Mouse (Mus musculus): ENCODE data around the gene Trpv4. TPM values are rescaled to one million over a fixed set of nuclear protein-coding genes. Genes with fewer than 3 reads are reported as not detected.

The Trpv4 gene
- polyA plus RNA-seq, 1 experiment from 2014 or later, result 0.75 TPM

- H3K4me3 ChIP-seq (replicated peaks; ENCODE audit: low read length), result no peak overlapping the region
- H3K27ac ChIP-seq (ENCODE audit: low read length), result no peak overlapping the region
- no peak for ATAC-seq
- no peak overlapping the region for H3K9ac ChIP-seq (replicated peaks; ENCODE audit: low read depth, low read length)
- H3K4me2 ChIP-seq (ENCODE audit: low read length), result no peak overlapping the region
- 32% methylated on average over 2 of the region's 2 CpGs for WGBS
- H3K9me3 ChIP-seq (ENCODE audit: control insufficient read depth, low read length), result no peaks in the 10 kb centered on the region
- no peaks in the 10 kb centered on the region for H3K36me3 ChIP-seq (ENCODE audit: control insufficient read depth, insufficient read depth)
- H3K4me1 ChIP-seq (replicated peaks; ENCODE audit: control insufficient read depth, insufficient read depth, low read length), result peaks cover 78% of the 10 kb centered on the region
- peaks cover 35% of the 10 kb centered on the region for H3K27me3 ChIP-seq (replicated peaks; ENCODE audit: control insufficient read depth, insufficient read depth, low read length)
These were observed 68.8 kb downstream of the Trpv4 start for GRCm38 (mm10) chr5:114589454-114589853.

GRCm38 (mm10) chr5:114589026-114589425, 69.2 kb downstream of the Trpv4 start:
- H3K9ac ChIP-seq (replicated peaks; ENCODE audit: low read depth, low read length), result no peak overlapping the region

GRCm38 (mm10) chr5:114588416-114588815, 69.8 kb downstream of the Trpv4 start:
- H3K4me1 ChIP-seq (replicated peaks; ENCODE audit: control insufficient read depth, insufficient read depth, low read length), result peaks cover 77% of the 10 kb centered on the region
- H3K4me3 ChIP-seq (replicated peaks; ENCODE audit: low read length), result no peak overlapping the region
- H3K4me2 ChIP-seq (ENCODE audit: low read length), result no peak overlapping the region
- no peak overlapping the region for H3K27ac ChIP-seq (ENCODE audit: low read length)
- H3K9me3 ChIP-seq (ENCODE audit: control insufficient read depth, low read length), result no peaks in the 10 kb centered on the region
- no peaks in the 10 kb centered on the region for H3K36me3 ChIP-seq (ENCODE audit: control insufficient read depth, insufficient read depth)
- H3K27me3 ChIP-seq (replicated peaks; ENCODE audit: control insufficient read depth, insufficient read depth, low read length), result peaks cover 40% of the 10 kb centered on the region
- ATAC-seq, result no peak
- H3K9ac ChIP-seq (replicated peaks; ENCODE audit: low read depth, low read length), result no peak overlapping the region
- WGBS, result 58% methylated on average over 10 of the region's 10 CpGs

More at GRCm38 (mm10) chr5:114589026-114589425, 69.2 kb downstream of the Trpv4 start:
- no peaks in the 10 kb centered on the region for H3K9me3 ChIP-seq (ENCODE audit: control insufficient read depth, low read length)
- peaks cover 34% of the 10 kb centered on the region for H3K27me3 ChIP-seq (replicated peaks; ENCODE audit: control insufficient read depth, insufficient read depth, low read length)
- H3K4me1 ChIP-seq (replicated peaks; ENCODE audit: control insufficient read depth, insufficient read depth, low read length), result peaks cover 79% of the 10 kb centered on the region
- H3K27ac ChIP-seq (ENCODE audit: low read length), result no peak overlapping the region
- H3K36me3 ChIP-seq (ENCODE audit: control insufficient read depth, insufficient read depth), result no peaks in the 10 kb centered on the region
- no peak overlapping the region for H3K4me3 ChIP-seq (replicated peaks; ENCODE audit: low read length)
- 10% methylated on average over 6 of the region's 6 CpGs for WGBS
- 0 out of 2 replicates have a peak, but pooled peaks have one; percentile 14 for ATAC-seq
- no peak overlapping the region for H3K4me2 ChIP-seq (ENCODE audit: low read length)

GRCm38 (mm10) chr5:114587908-114588307, 70.3 kb downstream of the Trpv4 start:
- ATAC-seq, result no peak
- H3K9me3 ChIP-seq (ENCODE audit: control insufficient read depth, low read length), result no peaks in the 10 kb centered on the region
- H3K27me3 ChIP-seq (replicated peaks; ENCODE audit: control insufficient read depth, insufficient read depth, low read length), result peaks cover 45% of the 10 kb centered on the region
- H3K4me2 ChIP-seq (ENCODE audit: low read length), result no peak overlapping the region
- WGBS, result 45% methylated on average over 9 of the region's 9 CpGs
- peaks cover 72% of the 10 kb centered on the region for H3K4me1 ChIP-seq (replicated peaks; ENCODE audit: control insufficient read depth, insufficient read depth, low read length)
- no peaks in the 10 kb centered on the region for H3K36me3 ChIP-seq (ENCODE audit: control insufficient read depth, insufficient read depth)
- no peak overlapping the region for H3K9ac ChIP-seq (replicated peaks; ENCODE audit: low read depth, low read length)
- no peak overlapping the region for H3K4me3 ChIP-seq (replicated peaks; ENCODE audit: low read length)
- H3K27ac ChIP-seq (ENCODE audit: low read length), result no peak overlapping the region

GRCm38 (mm10) chr5:114585682-114586081, 72.5 kb downstream of the Trpv4 start:
- H3K27ac ChIP-seq (ENCODE audit: low read length), result no peak overlapping the region
- no peak overlapping the region for H3K4me3 ChIP-seq (replicated peaks; ENCODE audit: low read length)
- WGBS, result 13% methylated on average over 5 of the region's 5 CpGs
- no peak overlapping the region for H3K9ac ChIP-seq (replicated peaks; ENCODE audit: low read depth, low read length)
- no peak for ATAC-seq
- H3K27me3 ChIP-seq (replicated peaks; ENCODE audit: control insufficient read depth, insufficient read depth, low read length), result peaks cover 44% of the 10 kb centered on the region
- H3K4me2 ChIP-seq (ENCODE audit: low read length), result no peak overlapping the region
- H3K4me1 ChIP-seq (replicated peaks; ENCODE audit: control insufficient read depth, insufficient read depth, low read length), result peaks cover 63% of the 10 kb centered on the region
- H3K36me3 ChIP-seq (ENCODE audit: control insufficient read depth, insufficient read depth), result no peaks in the 10 kb centered on the region
- no peaks in the 10 kb centered on the region for H3K9me3 ChIP-seq (ENCODE audit: control insufficient read depth, low read length)

GRCm38 (mm10) chr5:114584293-114585104, 73.7 kb downstream of the Trpv4 start:
- no peak overlapping the region for H3K27ac ChIP-seq (ENCODE audit: low read length)
- no peaks in the 10 kb centered on the region for H3K9me3 ChIP-seq (ENCODE audit: control insufficient read depth, low read length)
- ATAC-seq, result no peak
- peaks cover 47% of the 10 kb centered on the region for H3K27me3 ChIP-seq (replicated peaks; ENCODE audit: control insufficient read depth, insufficient read depth, low read length)
- 29% methylated on average over 14 of the region's 14 CpGs for WGBS
- no peak overlapping the region for H3K4me3 ChIP-seq (replicated peaks; ENCODE audit: low read length)
- no peaks in the 10 kb centered on the region for H3K36me3 ChIP-seq (ENCODE audit: control insufficient read depth, insufficient read depth)
- no peak overlapping the region for H3K9ac ChIP-seq (replicated peaks; ENCODE audit: low read depth, low read length)
- H3K4me2 ChIP-seq (ENCODE audit: low read length), result no peak overlapping the region
- peaks cover 56% of the 10 kb centered on the region for H3K4me1 ChIP-seq (replicated peaks; ENCODE audit: control insufficient read depth, insufficient read depth, low read length)

- Histone ChIP-seq H3K4me1 (replicated peaks; ENCODE audit: control insufficient read depth, insufficient read depth, low read length) (peaks cover 52% of the 10 kb centered on the region), H3K4me2 (ENCODE audit: low read length) (no peak overlapping the region), H3K27ac (ENCODE audit: low read length) (no peak overlapping the region), H3K27me3 (replicated peaks; ENCODE audit: control insufficient read depth, insufficient read depth, low read length) (peaks cover 54% of the 10 kb centered on the region), H3K36me3 (ENCODE audit: control insufficient read depth, insufficient read depth) (no peaks in the 10 kb centered on the region), H3K9ac (replicated peaks; ENCODE audit: low read depth, low read length) (no peak overlapping the region; the same call in 1 of the 2 replicates), H3K4me3 (replicated peaks; ENCODE audit: low read length) (no peak overlapping the region), H3K9me3 (ENCODE audit: control insufficient read depth, low read length) (no peaks in the 10 kb centered on the region)
- ATAC-seq, result no peak
- 80% methylated on average over 12 of the region's 12 CpGs for WGBS
These were observed 74.6 kb downstream of the Trpv4 start for GRCm38 (mm10) chr5:114583490-114584175.

- Histone ChIP-seq H3K27me3 (replicated peaks; ENCODE audit: control insufficient read depth, insufficient read depth, low read length) (peaks cover 54% of the 10 kb centered on the region), H3K9me3 (ENCODE audit: control insufficient read depth, low read length) (no peaks in the 10 kb centered on the region), H3K4me1 (replicated peaks; ENCODE audit: control insufficient read depth, insufficient read depth, low read length) (peaks cover 53% of the 10 kb centered on the region), H3K4me3 (replicated peaks; ENCODE audit: low read length) (no peak overlapping the region), H3K4me2 (ENCODE audit: low read length) (no peak overlapping the region), H3K36me3 (ENCODE audit: control insufficient read depth, insufficient read depth) (no peaks in the 10 kb centered on the region), H3K9ac (replicated peaks; ENCODE audit: low read depth, low read length) (no peak overlapping the region; the same call in 1 of the 2 replicates), H3K27ac (ENCODE audit: low read length) (no peak overlapping the region)
- WGBS, result 82% methylated on average over 3 of the region's 3 CpGs
- no peak for ATAC-seq
These were observed 75.2 kb downstream of the Trpv4 start for GRCm38 (mm10) chr5:114583046-114583445.

GRCm38 (mm10) chr5:114581486-114581885, 76.7 kb downstream of the Trpv4 start:
- no peak overlapping the region for H3K4me3 ChIP-seq (replicated peaks; ENCODE audit: low read length)
- H3K27me3 ChIP-seq (replicated peaks; ENCODE audit: control insufficient read depth, insufficient read depth, low read length), result peaks cover 47% of the 10 kb centered on the region
- no peaks in the 10 kb centered on the region for H3K36me3 ChIP-seq (ENCODE audit: control insufficient read depth, insufficient read depth)
- H3K9me3 ChIP-seq (ENCODE audit: control insufficient read depth, low read length), result no peaks in the 10 kb centered on the region
- H3K27ac ChIP-seq (ENCODE audit: low read length), result no peak overlapping the region
- no peak overlapping the region for H3K9ac ChIP-seq (replicated peaks; ENCODE audit: low read depth, low read length)
- 19% methylated on average over 12 of the region's 12 CpGs for WGBS
- H3K4me1 ChIP-seq (replicated peaks; ENCODE audit: control insufficient read depth, insufficient read depth, low read length), result peaks cover 67% of the 10 kb centered on the region
- no peak overlapping the region for H3K4me2 ChIP-seq (ENCODE audit: low read length)
- ATAC-seq, result peak; percentile 41
